Mouse (Mus musculus): ENCODE measurements around the gene B430305J03Rik.

- TF ChIP-seq POLR2A (IDR thresholded peaks at IDR 0.05; ENCODE audit: low read depth, low read length), result no peak
- TF ChIP-seq CTCF (IDR thresholded peaks at IDR 0.05; ENCODE audit: extremely low read depth, insufficient read length, insufficient replicate concordance, low read depth, low read length), result no peak
These were observed 27.1 kb upstream of the B430305J03Rik start for GRCm38 (mm10) chr3:61392881-61393280.
